In genomic region chr10:117909811-117910239, GRCm38 (mm10) we compare ENCODE assay signal across 15 mouse cellular contexts.
DNase-seq lines count a peak whose midpoint lies in the region; ATAC-seq and TF ChIP-seq lines count a peak whose summit lies in the region.
"Had no signal": no experiment of that assay in that cellular context is flagged by ENCODE, and none has a peak within 500 bp of the region (broad histone marks: within the 10 kb centered on the region; RNA-seq: fewer than 3 reads in every experiment).

No protein-coding gene starts in this region.

- TF ChIP-seq CTCF in thymus, adult 2 months (IDR thresholded peaks at IDR 0.05; ENCODE audit: borderline replicate concordance, control insufficient read depth, extremely low read depth, insufficient read depth, low read length, poor library complexity): no peak

- H3K27ac ChIP-seq in thymus, adult 2 months (ENCODE audit: control insufficient read depth, insufficient read depth, low read length): 0 out of 2 replicates have a peak overlapping the region, but pooled peaks have one; percentile 5
- H3K27ac ChIP-seq in embryonic facial prominence, embryonic 13.5 days: no peak overlapping the region
- H3K27ac ChIP-seq: hindbrain, embryonic 10.5 days; midbrain, embryonic 10.5 days had no signal

- H3K4me1 ChIP-seq in thymus, adult 2 months (replicated peaks; ENCODE audit: control insufficient read depth, insufficient read depth, low read length): peaks cover 23% of the 10 kb centered on the region
- H3K4me1 ChIP-seq in embryonic facial prominence, embryonic 13.5 days: peaks cover 21% of the 10 kb centered on the region

- no peak for ATAC-seq in embryonic facial prominence, embryonic 13.5 days (ENCODE audit: insufficient number of reproducible peaks, insufficient read depth, low FRiP score, low TSS enrichment, low read depth)
- ATAC-seq in neutrophil, adult 5-6 weeks (ENCODE audit: extremely low read depth, insufficient number of reproducible peaks, low FRiP score, poor library complexity, severe bottlenecking): peak; percentile 28; the same call in 1 of the 2 replicates
- ATAC-seq: Patski had no signal

- no peaks in the 10 kb centered on the region; the same call in 1 of the 2 replicates for H3K9me3 ChIP-seq in embryonic facial prominence, embryonic 13.5 days
- H3K9me3 ChIP-seq: hindbrain, embryonic 10.5 days; midbrain, embryonic 10.5 days had no signal

- DNase-seq in thymus, adult 2 months: no peak
- no peak for DNase-seq in thymus, postnatal 36 days
- peak; percentile 65 for DNase-seq in ES-CJ7 (ENCODE audit: low read depth, low spot score)
- no peak for DNase-seq in spleen, postnatal 10 days (ENCODE audit: low spot score in 2 of 2)
- no peak for DNase-seq in heart, adult 11 months
- no peak for DNase-seq in adrenal gland, adult 2 months
- DNase-seq: adrenal gland, postnatal 36 days; kidney, adult 8-10 months; lung, adult 18-20 months had no signal

- H3K4me3 ChIP-seq in thymus, adult 2 months (ENCODE audit: control insufficient read depth, insufficient read depth, low read length): no peak overlapping the region
- no peak overlapping the region for H3K4me3 ChIP-seq in embryonic facial prominence, embryonic 13.5 days
- H3K4me3 ChIP-seq: heart, embryonic 12.5 days; hindbrain, embryonic 10.5 days; midbrain, embryonic 10.5 days had no signal

- 75% methylated on average over 11 of the region's 11 CpGs for WGBS in thymus, adult 2 months
- 45% methylated on average over 11 of the region's 11 CpGs for whole genome bisulfite sequencing in embryonic facial prominence, embryonic 13.5 days

- no peaks in the 10 kb centered on the region for H3K36me3 ChIP-seq in thymus, adult 2 months (ENCODE audit: control insufficient read depth, insufficient read depth, low read length)
- H3K36me3 ChIP-seq in embryonic facial prominence, embryonic 13.5 days: no peaks in the 10 kb centered on the region
- H3K36me3 ChIP-seq: heart, embryonic 12.5 days; hindbrain, embryonic 10.5 days; midbrain, embryonic 10.5 days had no signal

- H3K4me2 ChIP-seq in embryonic facial prominence, embryonic 13.5 days: peak overlapping the region; percentile 28
- H3K4me2 ChIP-seq: heart, embryonic 12.5 days had no signal

- no peak overlapping the region for H3K9ac ChIP-seq in embryonic facial prominence, embryonic 13.5 days
- H3K9ac ChIP-seq: heart, embryonic 12.5 days had no signal

- H3K27me3 ChIP-seq in thymus, adult 2 months (ENCODE audit: control insufficient read depth, insufficient read depth, low read length): no peaks in the 10 kb centered on the region
- H3K27me3 ChIP-seq in embryonic facial prominence, embryonic 13.5 days: no peaks in the 10 kb centered on the region
- H3K27me3 ChIP-seq: heart, embryonic 12.5 days; Patski had no signal

- no peak for TF ChIP-seq POLR2A in thymus, adult 2 months (IDR thresholded peaks at IDR 0.05; ENCODE audit: control insufficient read depth, extremely low read depth, insufficient read depth, low read length, poor library complexity)
